Mouse (Mus musculus) midbrain, embryonic 12.5 days (tissue): ENCODE results near the gene Cyp20a1. TPM values are rescaled to one million over a fixed set of nuclear protein-coding genes. Genes with fewer than 3 reads are reported as not detected.

Experiments used
- ATAC-seq: fragments of 200-750 bp; cut with Nextera tagmentation; 2 replicates; pipeline ENCODE4 v1.8.0; 2017; ENCODE audit warnings: low read depth, moderate TSS enrichment, moderate library complexity; ENCODE audit not compliant: low FRiP score
- H3K27ac ChIP-seq: fragments of 300-500 bp; sonication (generic); replicated peaks from 2 replicates; pipeline ENCODE4 v1.5.1; 2016; ENCODE audit warnings: mild to moderate bottlenecking
- H3K27me3 ChIP-seq: fragments of 300-500 bp; sonication (generic); 2 replicates; pipeline ENCODE4 v1.6.1; 2016; ENCODE audit warnings: mild to moderate bottlenecking
- H3K36me3 ChIP-seq: fragments of 300-500 bp; sonication (generic); 2 replicates; pipeline ENCODE4 v1.6.1; 2016
- H3K4me1 ChIP-seq: fragments of 300-500 bp; sonication (generic); 2 replicates; pipeline ENCODE4 v1.6.1; 2016
- H3K4me2 ChIP-seq: fragments of 300-500 bp; sonication (generic); replicated peaks from 2 replicates; pipeline ENCODE4 v1.6.1; 2016; ENCODE audit warnings: mild to moderate bottlenecking, moderate library complexity
- H3K4me3 ChIP-seq: fragments of 300-500 bp; sonication (generic); 2 replicates; pipeline ENCODE4 v1.5.1; 2016; ENCODE audit warnings: mild to moderate bottlenecking
- H3K9ac ChIP-seq: fragments of 300-500 bp; sonication (generic); replicated peaks from 2 replicates; pipeline ENCODE4 v1.6.1; 2016; ENCODE audit warnings: mild to moderate bottlenecking, moderate library complexity
- H3K9me3 ChIP-seq: fragments of 300-500 bp; sonication (generic); 2 replicates; pipeline ENCODE4 v1.6.1; 2016; ENCODE audit warnings: mild to moderate bottlenecking
- WGBS: fragments of 180-500 bp; shearing (Covaris S2); methylation state at CpG from one replicate; pipeline ENCODE4 v1.1.7; 2016; 5-methylcytosine and 5-hydroxymethylcytosine counted together
- polyA plus RNA-seq: library from polyadenylated mRNA; unstranded; fragments of >200 nt; fragmentation: Nextera tagmentation; extraction: Ambion mirVana; gene quantifications from 2 replicates; pipeline ENCODE4 v1.2.1, GENCODE M21; 2016

Gene Cyp20a1
- 20.2 and 22.4 TPM in 2 replicates for polyA plus RNA-seq

GRCm38 (mm10) chr1:60342808-60343629, at the start of gene Cyp20a1:
Cyp20a1 (plus strand) TSS chr1:60343323.
- H3K27ac ChIP-seq, result peak within 1 kb of the TSS; percentile 86
- no peaks in the 10 kb centered on the region for H3K27me3 ChIP-seq
- H3K36me3 ChIP-seq, result peaks cover 3% of the 10 kb centered on the region
- peak within 1 kb of the TSS; percentile 66 for H3K4me2 ChIP-seq
- H3K9ac ChIP-seq, result peak within 1 kb of the TSS; percentile 55
- peak within 1 kb of the TSS; percentile 56 for H3K4me3 ChIP-seq
- peaks cover 11% of the 10 kb centered on the region for H3K4me1 ChIP-seq
- 2% methylated on average over 60 of the region's 60 CpGs for WGBS
- peak; percentile 98 for ATAC-seq
- no peaks in the 10 kb centered on the region for H3K9me3 ChIP-seq

DNA sequence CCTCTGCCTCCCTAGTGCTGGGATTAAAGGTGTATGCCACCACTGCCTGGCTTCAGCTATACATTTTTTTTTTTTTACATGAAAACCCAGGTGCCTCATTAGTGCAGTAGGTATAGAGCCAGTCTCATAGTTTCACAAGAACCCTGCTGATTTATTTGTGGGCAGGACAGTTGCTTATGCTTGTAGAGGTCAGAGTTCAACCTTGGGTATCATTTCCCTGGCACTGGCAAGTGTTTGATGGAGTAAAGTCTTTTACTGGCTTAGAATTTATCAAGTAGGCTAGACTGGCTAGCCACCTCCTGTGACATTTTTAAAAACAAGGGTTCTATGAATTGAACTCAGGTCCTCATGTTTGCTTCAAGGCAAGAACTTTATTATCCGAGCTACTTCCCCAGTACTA, 49.2 kb upstream of the Cyp20a1 start:
- ATAC-seq, result no peak
- Histone ChIP-seq H3K4me1 (no peaks in the 10 kb centered on the region), H3K9me3 (no peaks in the 10 kb centered on the region), H3K27ac (no peak overlapping the region), H3K4me3 (no peak overlapping the region), H3K9ac (no peak overlapping the region), H3K36me3 (peaks cover 38% of the 10 kb centered on the region), H3K27me3 (no peaks in the 10 kb centered on the region), H3K4me2 (no peak overlapping the region)
- 88% methylated on average over 1 of the region's 1 CpGs for WGBS

DNA sequence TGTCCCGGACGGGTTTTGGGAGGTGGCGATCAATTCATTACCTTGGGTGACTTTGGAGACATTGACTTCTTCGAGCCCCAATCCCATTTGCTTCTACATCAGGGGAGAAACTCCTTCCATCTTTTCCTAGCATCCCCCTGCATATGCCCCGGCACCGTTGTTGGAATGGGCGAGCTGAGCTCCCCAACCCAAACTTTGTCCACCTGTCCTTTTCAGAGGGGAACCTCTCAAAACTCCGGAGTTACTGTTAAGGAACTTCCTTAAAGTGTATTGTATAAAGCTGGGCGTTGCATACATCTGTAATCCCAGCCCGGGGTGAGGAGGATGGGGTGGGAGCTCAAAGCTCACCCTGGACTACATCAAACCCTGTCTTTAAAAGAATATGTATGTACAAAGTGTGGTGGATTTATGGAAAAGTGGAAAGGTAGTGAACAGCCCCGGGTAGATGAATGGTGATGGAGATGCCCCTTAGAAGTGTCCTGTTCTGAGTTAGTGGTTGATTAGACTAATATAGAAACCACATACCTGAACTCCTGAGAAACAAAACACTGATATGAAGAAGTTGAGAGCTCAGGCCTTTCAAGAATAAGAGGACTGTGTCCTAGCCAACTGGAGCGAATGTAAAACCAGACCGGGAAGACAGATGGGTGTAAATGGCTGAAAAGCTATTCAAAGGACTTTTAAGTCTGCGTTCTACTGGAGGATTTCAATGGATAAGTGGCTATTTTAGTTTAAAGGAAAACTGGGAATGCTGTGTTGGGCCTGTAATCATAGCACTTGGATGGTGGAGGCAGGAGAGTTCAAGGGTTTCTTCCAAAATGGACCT, 720 bp downstream of the Cyp20a1 start:
- Histone ChIP-seq H3K9me3 (no peaks in the 10 kb centered on the region), H3K27ac (peak overlapping the region; percentile 86), H3K4me3 (peak overlapping the region; percentile 56), H3K36me3 (no peaks in the 10 kb centered on the region), H3K27me3 (no peaks in the 10 kb centered on the region), H3K4me1 (peaks cover 11% of the 10 kb centered on the region), H3K4me2 (peak overlapping the region; percentile 66), H3K9ac (peak overlapping the region; percentile 55)
- 13% methylated on average over 14 of the region's 14 CpGs for WGBS
- ATAC-seq, result no peak; the same call in 1 of the 2 replicates

- ATAC-seq, result no peak
- Histone ChIP-seq H3K27ac (no peak overlapping the region), H3K9me3 (peaks cover 6% of the 10 kb centered on the region), H3K36me3 (0 out of 2 replicates have a peak, but pooled peaks cover 4% of the 10 kb centered on the region), H3K27me3 (no peaks in the 10 kb centered on the region), H3K4me3 (no peak overlapping the region), H3K9ac (no peak overlapping the region), H3K4me2 (no peak overlapping the region), H3K4me1 (peaks cover 11% of the 10 kb centered on the region)
- 95% methylated on average over 6 of the region's 6 CpGs for WGBS
These were observed 1.5 kb downstream of the Cyp20a1 start for GRCm38 (mm10) chr1:60344670-60345069.

- Histone ChIP-seq H3K4me3 (no peak overlapping the region), H3K4me2 (no peak overlapping the region), H3K27ac (no peak overlapping the region), H3K9me3 (peaks cover 11% of the 10 kb centered on the region), H3K9ac (no peak overlapping the region), H3K27me3 (no peaks in the 10 kb centered on the region), H3K4me1 (peaks cover 11% of the 10 kb centered on the region), H3K36me3 (0 out of 2 replicates have a peak, but pooled peaks cover 4% of the 10 kb centered on the region)
- no peak for ATAC-seq
- 86% methylated on average over 2 of the region's 2 CpGs for WGBS
These were observed 2.6 kb downstream of the Cyp20a1 start for GRCm38 (mm10) chr1:60345712-60346111.

- H3K9me3 ChIP-seq, result peaks cover 11% of the 10 kb centered on the region
- ATAC-seq, result no peak
- no peaks in the 10 kb centered on the region for H3K4me1 ChIP-seq
- no peaks in the 10 kb centered on the region for H3K27me3 ChIP-seq
- WGBS, result 94% methylated on average over 5 of the region's 5 CpGs
- H3K27ac ChIP-seq, result no peak overlapping the region
- no peak overlapping the region for H3K9ac ChIP-seq
- peaks cover 25% of the 10 kb centered on the region for H3K36me3 ChIP-seq
- H3K4me2 ChIP-seq, result no peak overlapping the region
- no peak overlapping the region for H3K4me3 ChIP-seq
These were observed 9.7 kb downstream of the Cyp20a1 start for GRCm38 (mm10) chr1:60352786-60353185.

DNA sequence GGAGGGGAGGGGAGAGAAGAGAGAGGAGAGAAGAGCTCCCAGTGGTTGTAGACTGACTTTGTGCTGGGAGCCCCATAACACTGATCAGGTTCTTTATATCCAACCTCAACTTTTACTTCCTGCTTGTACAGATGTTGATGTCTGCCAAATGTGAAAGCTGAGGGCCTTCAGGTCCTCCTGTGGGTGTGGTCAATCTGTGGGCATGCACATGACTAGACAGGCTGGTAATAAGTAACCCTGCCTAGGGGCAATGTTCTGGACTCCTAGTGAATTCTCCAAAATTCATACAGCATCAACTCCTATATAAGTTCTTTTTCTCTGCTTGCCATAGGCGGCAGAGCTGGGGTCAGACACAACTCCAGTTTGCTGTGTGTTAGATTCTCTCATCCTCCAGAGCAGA, 18.5 kb downstream of the Cyp20a1 start:
- no peaks in the 10 kb centered on the region for H3K4me1 ChIP-seq
- H3K27ac ChIP-seq, result no peak overlapping the region
- H3K4me3 ChIP-seq, result no peak overlapping the region
- no peak overlapping the region for H3K9ac ChIP-seq
- peaks cover 11% of the 10 kb centered on the region for H3K36me3 ChIP-seq
- WGBS, result 90% methylated on average over 1 of the region's 1 CpGs
- H3K4me2 ChIP-seq, result no peak overlapping the region
- H3K27me3 ChIP-seq, result no peaks in the 10 kb centered on the region
- no peaks in the 10 kb centered on the region for H3K9me3 ChIP-seq
- no peak for ATAC-seq

GRCm38 (mm10) chr1:60376556-60376955, 33.4 kb downstream of the Cyp20a1 start:
- Histone ChIP-seq H3K4me3 (no peak overlapping the region), H3K4me1 (no peaks in the 10 kb centered on the region), H3K36me3 (peaks cover 32% of the 10 kb centered on the region), H3K9ac (no peak overlapping the region), H3K4me2 (no peak overlapping the region), H3K27ac (no peak overlapping the region), H3K27me3 (no peaks in the 10 kb centered on the region), H3K9me3 (no peaks in the 10 kb centered on the region)
- 94% methylated on average over 1 of the region's 1 CpGs for WGBS
- ATAC-seq, result no peak

GRCm38 (mm10) chr1:60381910-60382309, 38.8 kb downstream of the Cyp20a1 start:
- H3K36me3 ChIP-seq, result peaks cover 27% of the 10 kb centered on the region
- H3K9ac ChIP-seq, result no peak overlapping the region
- no peaks in the 10 kb centered on the region for H3K27me3 ChIP-seq
- H3K4me1 ChIP-seq, result no peaks in the 10 kb centered on the region
- no peak overlapping the region for H3K4me3 ChIP-seq
- ATAC-seq, result no peak
- H3K9me3 ChIP-seq, result no peaks in the 10 kb centered on the region
- H3K27ac ChIP-seq, result no peak overlapping the region
- WGBS, result 92% methylated on average over 3 of the region's 3 CpGs
- H3K4me2 ChIP-seq, result no peak overlapping the region

DNA sequence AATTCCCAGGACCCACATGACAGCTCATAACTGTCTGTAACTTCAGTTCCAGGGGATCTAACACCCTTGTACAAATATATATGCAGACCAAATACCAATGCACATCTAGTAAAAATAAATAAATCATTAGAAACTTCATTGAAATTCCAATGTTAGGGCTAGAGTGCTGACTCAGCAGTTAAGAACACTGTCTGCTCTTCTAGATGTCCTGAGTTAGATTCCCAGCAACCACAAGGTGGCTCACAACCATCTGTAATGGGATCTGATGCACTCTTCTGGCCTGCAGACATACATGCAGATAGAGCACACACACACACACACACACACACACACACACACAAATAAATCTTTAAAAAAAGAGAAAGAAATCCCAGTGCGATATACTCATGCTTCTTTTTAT, 61.7 kb downstream of the Cyp20a1 start:
- WGBS, result 94% methylated on average over 1 of the region's 1 CpGs
- Histone ChIP-seq H3K4me3 (no peak overlapping the region), H3K36me3 (no peaks in the 10 kb centered on the region), H3K27me3 (no peaks in the 10 kb centered on the region), H3K9ac (no peak overlapping the region), H3K4me1 (no peaks in the 10 kb centered on the region), H3K4me2 (no peak overlapping the region), H3K9me3 (no peaks in the 10 kb centered on the region), H3K27ac (no peak overlapping the region)
- no peak for ATAC-seq

GRCm38 (mm10) chr1:60408501-60409167, 65.5 kb downstream of the Cyp20a1 start:
- 0 out of 2 replicates have a peak, but pooled peaks cover 8% of the 10 kb centered on the region for H3K4me1 ChIP-seq
- H3K36me3 ChIP-seq, result no peaks in the 10 kb centered on the region
- WGBS, result 18% methylated on average over 13 of the region's 13 CpGs
- ATAC-seq, result peak; percentile 61
- peak overlapping the region; percentile 61 for H3K4me2 ChIP-seq
- peak overlapping the region; percentile 99 for H3K27ac ChIP-seq
- no peaks in the 10 kb centered on the region for H3K27me3 ChIP-seq
- H3K9me3 ChIP-seq, result no peaks in the 10 kb centered on the region
- H3K4me3 ChIP-seq, result peak overlapping the region; percentile 96
- peak overlapping the region; percentile 72 for H3K9ac ChIP-seq
